Mouse (Mus musculus) intestine, postnatal 0 days (tissue): ENCODE data around the gene Fam193a. TPM values are rescaled to one million over a fixed set of nuclear protein-coding genes. Genes with fewer than 3 reads are reported as not detected.

ENCODE experiments used
- ATAC-seq: fragments of 200-750 bp; cut with Nextera tagmentation; 2 replicates; pipeline ENCODE4 v1.8.0; 2017; ENCODE audit warnings: mild to moderate bottlenecking, moderate TSS enrichment, moderate library complexity
- H3K27ac ChIP-seq: fragments of 300-500 bp; sonication (generic); 2 replicates; pipeline ENCODE4 v1.5.1; 2014; ENCODE audit warnings: mild to moderate bottlenecking, low read depth, low read length, moderate library complexity
- H3K27me3 ChIP-seq: fragments of 300-500 bp; sonication (generic); replicated peaks from 2 replicates; pipeline ENCODE4 v1.6.1; 2014; ENCODE audit warnings: low read length, mixed read lengths; ENCODE audit not compliant: control insufficient read depth, insufficient read depth
- H3K36me3 ChIP-seq: fragments of 300-500 bp; sonication (generic); 2 replicates; pipeline ENCODE4 v1.6.1; 2014; ENCODE audit warnings: mild to moderate bottlenecking, moderate library complexity; ENCODE audit not compliant: control insufficient read depth, insufficient read depth
- H3K4me1 ChIP-seq: fragments of 300-500 bp; sonication (generic); replicated peaks from 2 replicates; pipeline ENCODE4 v1.6.1; 2014; ENCODE audit warnings: antibody characterized with exemption, low read length, mixed read lengths; ENCODE audit not compliant: control insufficient read depth, insufficient read depth
- H3K4me2 ChIP-seq: fragments of 300-500 bp; sonication (generic); replicated peaks from 2 replicates; pipeline ENCODE4 v1.6.1; 2014; ENCODE audit warnings: low read depth, mild to moderate bottlenecking, moderate library complexity
- H3K4me3 ChIP-seq: fragments of 300-500 bp; sonication (generic); 2 replicates; pipeline ENCODE4 v1.5.1; 2014; ENCODE audit warnings: low read depth, low read length
- H3K9ac ChIP-seq: fragments of 300-500 bp; sonication (generic); 2 replicates; pipeline ENCODE4 v1.6.1; 2014; ENCODE audit warnings: mild to moderate bottlenecking, low read depth, low read length
- H3K9me3 ChIP-seq: fragments of 300-500 bp; sonication (generic); 2 replicates; pipeline ENCODE4 v1.6.1; 2016; ENCODE audit warnings: mixed run types; ENCODE audit not compliant: control insufficient read depth
- CTCF ChIP-seq: sonication (generic); IDR thresholded peaks from 2 replicates; pipeline ENCODE4 v1.5.1; 2016; ENCODE audit warnings: low read depth, mild to moderate bottlenecking, control low read depth, antibody characterized with exemption, moderate library complexity
- WGBS: fragments of 180-500 bp; shearing (Covaris S2); extraction: QIAGEN DNeasy Blood & Tissue Kit; methylation state at CpG from one replicate; pipeline ENCODE4 v1.1.7; 2014; 5-methylcytosine and 5-hydroxymethylcytosine counted together
- polyA plus RNA-seq: library from polyadenylated mRNA; unstranded; fragments of >200 nt; fragmentation: Nextera tagmentation; extraction: Ambion mirVana; gene quantifications from 2 replicates; pipeline ENCODE4 v1.2.1, GENCODE M21; 2015

Fam193a gene
- polyA plus RNA-seq, 1 experiment from 2014 or later, result 4.3 TPM

GRCm38 (mm10) chr5:34517913-34518312 lies 148.2 kb downstream of the Fam193a start:
- Histone ChIP-seq H3K9me3 (no peaks in the 10 kb centered on the region), H3K9ac (no peak overlapping the region), H3K27me3 (no peaks in the 10 kb centered on the region), H3K36me3 (no peaks in the 10 kb centered on the region), H3K4me2 (no peak overlapping the region), H3K4me1 (peaks cover 5% of the 10 kb centered on the region), H3K4me3 (no peak overlapping the region), H3K27ac (no peak overlapping the region)
- WGBS, result 24% methylated on average over 3 of the region's 3 CpGs
- TF ChIP-seq CTCF, result peak; percentile 95
- ATAC-seq, result no peak

- no peak overlapping the region for H3K4me2 ChIP-seq
- H3K27ac ChIP-seq, result no peak overlapping the region
- peaks cover 2% of the 10 kb centered on the region; the same call in 1 of the 2 replicates for H3K4me1 ChIP-seq
- no peak overlapping the region for H3K4me3 ChIP-seq
- TF ChIP-seq CTCF, result no peak
- no peaks in the 10 kb centered on the region for H3K27me3 ChIP-seq
- 84% methylated on average over 9 of the region's 9 CpGs for WGBS
- no peaks in the 10 kb centered on the region for H3K9me3 ChIP-seq
- no peak overlapping the region for H3K9ac ChIP-seq
- no peaks in the 10 kb centered on the region for H3K36me3 ChIP-seq
- no peak for ATAC-seq
Measured at GRCm38 (mm10) chr5:34519389-34519910, 149.7 kb downstream of the Fam193a start.

- no peaks in the 10 kb centered on the region for H3K36me3 ChIP-seq
- H3K27ac ChIP-seq, result no peak overlapping the region
- no peak overlapping the region for H3K4me3 ChIP-seq
- 67% methylated on average over 11 of the region's 11 CpGs for WGBS
- H3K4me2 ChIP-seq, result no peak overlapping the region
- no peak for TF ChIP-seq CTCF
- no peaks in the 10 kb centered on the region for H3K9me3 ChIP-seq
- no peaks in the 10 kb centered on the region for H3K27me3 ChIP-seq
- H3K9ac ChIP-seq, result no peak overlapping the region
- no peaks in the 10 kb centered on the region for H3K4me1 ChIP-seq
- no peak for ATAC-seq
Measured at GRCm38 (mm10) chr5:34520458-34521209, 150.9 kb downstream of the Fam193a start.

GRCm38 (mm10) chr5:34521337-34521736 lies 151.6 kb downstream of the Fam193a start:
- no peak overlapping the region for H3K4me2 ChIP-seq
- no peak for TF ChIP-seq CTCF
- no peaks in the 10 kb centered on the region for H3K9me3 ChIP-seq
- ATAC-seq, result no peak
- no peak overlapping the region for H3K4me3 ChIP-seq
- WGBS, result 73% methylated on average over 3 of the region's 3 CpGs
- H3K36me3 ChIP-seq, result no peaks in the 10 kb centered on the region
- H3K4me1 ChIP-seq, result no peaks in the 10 kb centered on the region
- H3K9ac ChIP-seq, result no peak overlapping the region
- H3K27me3 ChIP-seq, result no peaks in the 10 kb centered on the region
- no peak overlapping the region for H3K27ac ChIP-seq

- ATAC-seq, result no peak
- Histone ChIP-seq H3K27ac (no peak overlapping the region), H3K9ac (no peak overlapping the region)
Measured at GRCm38 (mm10) chr5:34523958-34524485, 154.3 kb downstream of the Fam193a start.

GRCm38 (mm10) chr5:34524511-34524910 lies 154.8 kb downstream of the Fam193a start:
- Histone ChIP-seq H3K4me2 (no peak overlapping the region), H3K4me1 (no peaks in the 10 kb centered on the region), H3K36me3 (no peaks in the 10 kb centered on the region), H3K9me3 (no peaks in the 10 kb centered on the region), H3K27ac (no peak overlapping the region), H3K9ac (no peak overlapping the region), H3K4me3 (no peak overlapping the region), H3K27me3 (no peaks in the 10 kb centered on the region)
- no peak for ATAC-seq
- TF ChIP-seq CTCF, result no peak

More at GRCm38 (mm10) chr5:34523958-34524485, 154.3 kb downstream of the Fam193a start:
- Histone ChIP-seq H3K4me3 (no peak overlapping the region), H3K4me2 (no peak overlapping the region), H3K27me3 (no peaks in the 10 kb centered on the region), H3K36me3 (no peaks in the 10 kb centered on the region), H3K9me3 (no peaks in the 10 kb centered on the region), H3K4me1 (no peaks in the 10 kb centered on the region)
- WGBS, result 61% methylated on average over 4 of the region's 4 CpGs
- peak; percentile 41 for TF ChIP-seq CTCF
